Comparison of ENCODE assay signal across 27 mouse cellular contexts in the genomic region with DNA sequence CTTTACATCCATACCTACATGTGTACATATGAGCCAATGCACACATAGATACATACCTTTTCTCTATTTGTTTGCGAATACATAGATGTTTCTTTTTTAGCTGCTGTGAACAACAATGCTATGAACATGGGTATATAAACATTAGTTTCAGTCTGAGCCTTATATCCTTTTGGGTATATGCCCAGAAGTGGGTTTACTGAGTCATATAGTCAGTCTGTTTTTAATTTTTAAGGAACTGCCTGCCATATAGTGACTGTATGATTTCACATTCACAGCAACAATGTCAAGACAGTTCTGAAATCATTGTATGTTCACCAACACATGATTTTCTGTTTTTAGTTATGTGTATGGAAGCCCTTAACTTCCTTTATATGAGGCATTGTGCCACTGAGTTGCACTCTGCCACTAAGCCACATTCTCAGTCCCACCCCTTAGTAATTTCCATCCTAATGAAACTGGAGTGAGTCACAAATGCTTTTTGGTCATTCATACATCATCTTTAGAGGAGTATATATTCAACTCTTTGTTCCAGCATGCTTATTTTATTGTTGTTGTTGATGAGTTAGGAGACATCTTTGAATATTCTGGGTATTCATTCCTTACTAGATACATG. TPM values are rescaled to one million over a fixed set of nuclear protein-coding genes. Genes with fewer than 3 reads are reported as not detected.
DNase-seq lines count a peak whose midpoint lies in the region; ATAC-seq lines count a peak whose summit lies in the region.
"Had no signal": no experiment of that assay in that cellular context is flagged by ENCODE, and none has a peak within 500 bp of the region (broad histone marks: within the 10 kb centered on the region; RNA-seq: fewer than 3 reads in every experiment).

No protein-coding gene starts in this region.

- no peaks in the 10 kb centered on the region for H3K9me3 ChIP-seq in embryonic facial prominence, embryonic 14.5 days (ENCODE audit: control insufficient read depth, low read length)
- no peaks in the 10 kb centered on the region for H3K9me3 ChIP-seq in neural tube, embryonic 15.5 days (replicated peaks)
- H3K9me3 ChIP-seq: embryonic facial prominence, embryonic 12.5 days; forebrain, embryonic 10.5 days; G1E; heart, embryonic 13.5 days; hindbrain, embryonic 13.5 days; limb, embryonic 10.5 days; neural tube, embryonic 12.5 days had no signal

- H3K27ac ChIP-seq in embryonic facial prominence, embryonic 14.5 days (replicated peaks; ENCODE audit: low read depth, low read length) = no peak overlapping the region
- H3K27ac ChIP-seq in neural tube, embryonic 15.5 days (replicated peaks) = no peak overlapping the region
- H3K27ac ChIP-seq: embryonic facial prominence, embryonic 12.5 days; forebrain, embryonic 10.5 days; heart, adult 2 months; heart, embryonic 13.5 days; hindbrain, embryonic 13.5 days; kidney, postnatal 0 days; limb, embryonic 10.5 days; neural tube, embryonic 12.5 days had no signal

- peak; percentile 91 for DNase-seq in 3T3-L1 (ENCODE audit: low read depth, low spot score)
- peak; percentile 51 for DNase-seq in embryonic facial prominence, embryonic 14.5 days (ENCODE audit: low spot score)
- no peak for DNase-seq in layer of hippocampus, postnatal 10 days (ENCODE audit: low spot score in 2 of 2)
- DNase-seq in layer of hippocampus, adult 18-20 months (ENCODE audit: low spot score in 2 of 2) = no peak
- DNase-seq: adrenal gland, postnatal 10 days; cerebellum, postnatal 10 days; forebrain, postnatal 0 days; gastrocnemius, postnatal 14 days; heart, adult 2 months; heart, postnatal 14 days; kidney, adult 18-20 months; liver; lung, postnatal 10 days; midbrain, embryonic 14.5 days; retina, postnatal 1 day; right cerebral cortex, postnatal 25 days had no signal

- ATAC-seq in CD4-positive, CD25-positive, alpha-beta regulatory T cell, adult 4 months = peak; percentile 28
- ATAC-seq in embryonic facial prominence, embryonic 14.5 days (ENCODE audit: low read depth) = no peak
- peak; percentile 78 for ATAC-seq in megakaryocyte, adult 5-6 weeks (ENCODE audit: poor library complexity, severe bottlenecking)
- ATAC-seq in neural tube, embryonic 15.5 days (ENCODE audit: low FRiP score) = no peak
- ATAC-seq: forebrain, postnatal 0 days had no signal

- H3K4me1 ChIP-seq in embryonic facial prominence, embryonic 14.5 days (ENCODE audit: control insufficient read depth, insufficient read depth, low read length) = no peaks in the 10 kb centered on the region
- H3K4me1 ChIP-seq in neural tube, embryonic 15.5 days = no peaks in the 10 kb centered on the region
- H3K4me1 ChIP-seq: embryonic facial prominence, embryonic 12.5 days; forebrain, embryonic 10.5 days; hindbrain, embryonic 13.5 days; limb, embryonic 10.5 days; neural tube, embryonic 12.5 days had no signal

- H3K4me2 ChIP-seq in embryonic facial prominence, embryonic 14.5 days (ENCODE audit: low read depth, low read length) = no peak overlapping the region
- H3K4me2 ChIP-seq in neural tube, embryonic 15.5 days = no peak overlapping the region
- H3K4me2 ChIP-seq: embryonic facial prominence, embryonic 12.5 days; heart, embryonic 13.5 days; hindbrain, embryonic 13.5 days; neural tube, embryonic 12.5 days had no signal

- H3K4me3 ChIP-seq in embryonic facial prominence, embryonic 14.5 days (ENCODE audit: low read depth, low read length) = no peak overlapping the region
- no peak overlapping the region for H3K4me3 ChIP-seq in neural tube, embryonic 15.5 days (replicated peaks)
- H3K4me3 ChIP-seq: embryonic facial prominence, embryonic 12.5 days; forebrain, embryonic 10.5 days; heart, adult 2 months; heart, embryonic 13.5 days; hindbrain, embryonic 13.5 days; limb, embryonic 10.5 days; neural tube, embryonic 12.5 days had no signal

- H3K9ac ChIP-seq in embryonic facial prominence, embryonic 14.5 days (ENCODE audit: low read depth, low read length) = no peak overlapping the region
- no peak overlapping the region for H3K9ac ChIP-seq in neural tube, embryonic 15.5 days (replicated peaks)
- H3K9ac ChIP-seq: embryonic facial prominence, embryonic 12.5 days; forebrain, postnatal 0 days; heart, embryonic 13.5 days; hindbrain, embryonic 13.5 days; neural tube, embryonic 12.5 days had no signal

- no peaks in the 10 kb centered on the region for H3K27me3 ChIP-seq in embryonic facial prominence, embryonic 14.5 days (replicated peaks; ENCODE audit: control insufficient read depth, insufficient read depth, low read length)
- H3K27me3 ChIP-seq in neural tube, embryonic 15.5 days (replicated peaks) = no peaks in the 10 kb centered on the region
- H3K27me3 ChIP-seq: embryonic facial prominence, embryonic 12.5 days; heart, embryonic 13.5 days; hindbrain, embryonic 13.5 days; neural tube, embryonic 12.5 days had no signal

- H3K36me3 ChIP-seq in embryonic facial prominence, embryonic 14.5 days (ENCODE audit: control insufficient read depth, insufficient read depth, low read length) = peaks cover 22% of the 10 kb centered on the region
- H3K36me3 ChIP-seq in neural tube, embryonic 15.5 days = peaks cover 10% of the 10 kb centered on the region; the same call in 1 of the 2 replicates

- 88% methylated on average over 1 of the region's 1 CpGs for WGBS in embryonic facial prominence, embryonic 14.5 days
- WGBS in neural tube, embryonic 15.5 days = 96% methylated on average over 1 of the region's 1 CpGs

RNA-seq across cellular contexts. Expression of a gene that starts 30.6 kb away (rescaled TPM):
- 100 to 1,000 TPM; 258 to 274 TPM for polyA plus RNA-seq in CD4-positive, CD25-positive, alpha-beta regulatory T cell, adult 4 months (2017; shearing (Covaris generic))
- polyA plus RNA-seq in embryonic facial prominence, embryonic 14.5 days (2014; fragmentation: Nextera tagmentation; extraction: Ambion mirVana) = 24.0 and 27.1 TPM in 2 replicates
- total RNA-seq in megakaryocyte, adult 5-6 weeks (2015) = 47.7 and 55.9 TPM in 2 replicates
- total RNA-seq in megakaryocyte, adult 5-6 weeks (2017) = 54.4 and 63.9 TPM in 2 replicates
- 35.9 and 36.5 TPM in 2 replicates for polyA plus RNA-seq in neural tube, embryonic 15.5 days (2015; fragmentation: Nextera tagmentation; extraction: Ambion mirVana)
- 10 to 100 TPM; 35.9 to 43.7 TPM for total RNA-seq in layer of hippocampus, postnatal 10 days (2021)
- 10 to 100 TPM; 40.1 to 43.5 TPM for total RNA-seq in layer of hippocampus, adult 18-20 months (2021)

RNA-seq across cellular contexts. Expression of a gene that starts 54.1 kb away (rescaled TPM):
- polyA plus RNA-seq in CD4-positive, CD25-positive, alpha-beta regulatory T cell, adult 4 months (2017; shearing (Covaris generic)) = 10 to 100 TPM; 12.7 to 12.9 TPM
- polyA plus RNA-seq in embryonic facial prominence, embryonic 14.5 days (2014; fragmentation: Nextera tagmentation; extraction: Ambion mirVana) = 14.7 and 14.8 TPM in 2 replicates
- total RNA-seq in megakaryocyte, adult 5-6 weeks (2015) = 37.8 and 39.6 TPM in 2 replicates
- 39.2 and 45.6 TPM in 2 replicates for total RNA-seq in megakaryocyte, adult 5-6 weeks (2017)
- 9.0 and 9.2 TPM in 2 replicates for polyA plus RNA-seq in neural tube, embryonic 15.5 days (2015; fragmentation: Nextera tagmentation; extraction: Ambion mirVana)
- total RNA-seq in layer of hippocampus, postnatal 10 days (2021) = 10 to 100 TPM; 22.8 to 23.3 TPM
- total RNA-seq in layer of hippocampus, adult 18-20 months (2021) = 10 to 100 TPM; 36.5 to 38.2 TPM

Comparison
In these comparisons a context has a peak if more than half of its experiments do, and no peak if none do; other contexts are left out.
1. DNase-seq: peak in 3T3-L1 (single experiment) and embryonic facial prominence, embryonic 14.5 days (single experiment); none in layer of hippocampus, postnatal 10 days (0 of 2) and layer of hippocampus, adult 18-20 months (0 of 2).
2. ATAC-seq: peak in CD4-positive, CD25-positive, alpha-beta regulatory T cell, adult 4 months (single experiment) and megakaryocyte, adult 5-6 weeks (single experiment); none in embryonic facial prominence, embryonic 14.5 days (single experiment) and neural tube, embryonic 15.5 days (single experiment).